Mouse (Mus musculus): ENCODE measurements around the gene Zc3h14.

GRCm38 (mm10) chr12:98784251-98784650, 37.5 kb downstream of the Zc3h14 start:
- TF ChIP-seq CTCF (conservative IDR thresholded peaks at IDR 0.05; ENCODE audit: insufficient read depth, insufficient read length, low read depth, low read length) (no peak), POLR2A (IDR thresholded peaks at IDR 0.05; ENCODE audit: low read depth, low read length) (no peak)

All from kidney, adult 2 months (tissue).